Mouse (Mus musculus): ENCODE measurements around the gene Map2k2.

DNA sequence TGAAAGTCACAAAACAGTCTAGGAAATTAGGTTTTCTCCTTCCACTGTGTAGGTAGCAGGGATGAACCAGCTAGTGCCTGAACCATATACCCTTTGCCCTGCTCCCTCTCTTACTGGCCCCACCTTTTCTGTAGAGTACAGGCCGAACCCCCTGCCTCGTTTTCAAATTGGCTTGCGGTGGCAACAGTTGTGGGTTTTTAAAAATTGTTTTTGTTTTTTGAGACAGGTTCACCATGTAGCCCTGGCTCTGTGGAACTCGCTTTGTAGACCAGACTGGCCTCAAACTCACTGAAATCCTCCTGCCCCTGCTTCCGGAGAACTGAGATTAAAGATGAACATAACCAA lies 62.3 kb downstream of the Map2k2 start:
- TF ChIP-seq CTCF (IDR thresholded peaks at IDR 0.05; ENCODE audit: low read depth, low read length) (no peak), TAL1 (conservative IDR thresholded peaks at IDR 0.05; ENCODE audit: low read depth, low read length) (no peak), GATA1 (IDR thresholded peaks at IDR 0.05; ENCODE audit: borderline replicate concordance, low read length) (no peak)
